Mouse (Mus musculus) midbrain, postnatal 0 days (tissue): ENCODE measurements around the gene S100a6. TPM values are rescaled to one million over a fixed set of nuclear protein-coding genes. Genes with fewer than 3 reads are reported as not detected.

Experiments
- ATAC-seq: fragments of 200-750 bp; cut with Nextera tagmentation; 2 replicates; pipeline ENCODE4 v1.8.0; 2017; ENCODE audit warnings: moderate number of reproducible peaks, mild to moderate bottlenecking, moderate TSS enrichment, moderate library complexity; ENCODE audit not compliant: low FRiP score
- DNase-seq: peaks from one replicate; pipeline ENCODE4 v3.0.0-alpha.2; 2015; ENCODE audit warnings: low spot score
- H3K27ac ChIP-seq: fragments of 300-500 bp; sonication (generic); 2 replicates; pipeline ENCODE4 v1.5.1; 2014; ENCODE audit warnings: low read depth, mild to moderate bottlenecking, low read length, mixed read lengths
- H3K27me3 ChIP-seq: fragments of 300-500 bp; sonication (generic); 2 replicates; pipeline ENCODE4 v1.6.1; 2014; ENCODE audit warnings: low read length, control low read depth, mixed read lengths; ENCODE audit not compliant: insufficient read depth
- H3K36me3 ChIP-seq: fragments of 300-500 bp; sonication (generic); 2 replicates; pipeline ENCODE4 v1.6.1; 2014; ENCODE audit warnings: low read length, control low read depth, mixed read lengths; ENCODE audit not compliant: insufficient read depth
- H3K4me1 ChIP-seq: fragments of 300-500 bp; sonication (generic); 2 replicates; pipeline ENCODE4 v1.6.1; 2014; ENCODE audit warnings: mild to moderate bottlenecking, control low read depth, antibody characterized with exemption, low read length, mixed read lengths; ENCODE audit not compliant: insufficient read depth
- H3K4me2 ChIP-seq: fragments of 300-500 bp; sonication (generic); 2 replicates; pipeline ENCODE4 v1.6.1; 2014; ENCODE audit warnings: low read depth, mild to moderate bottlenecking, low read length, mixed read lengths; ENCODE audit not compliant: poor library complexity, severe bottlenecking
- H3K4me3 ChIP-seq: fragments of 300-500 bp; sonication (generic); 2 replicates; pipeline ENCODE4 v1.5.1; 2014; ENCODE audit warnings: low read depth, mild to moderate bottlenecking, low read length, moderate library complexity
- H3K9ac ChIP-seq: fragments of 300-500 bp; sonication (generic); replicated peaks from 2 replicates; pipeline ENCODE4 v1.6.1; 2014; ENCODE audit warnings: mild to moderate bottlenecking, low read length, moderate library complexity, mixed read lengths; ENCODE audit not compliant: poor library complexity, severe bottlenecking
- H3K9me3 ChIP-seq: fragments of 300-500 bp; sonication (generic); 2 replicates; pipeline ENCODE4 v1.6.1; 2016; ENCODE audit warnings: low read length, control low read depth
- CTCF ChIP-seq: IDR thresholded peaks from 2 replicates; pipeline ENCODE4 v1.5.1; 2016; ENCODE audit warnings: antibody characterized with exemption, mild to moderate bottlenecking
- WGBS: fragments of 180-500 bp; shearing (Covaris S2); extraction: QIAGEN DNeasy Blood & Tissue Kit; methylation state at CpG from one replicate; pipeline ENCODE4 v1.1.7; 2014; 5-methylcytosine and 5-hydroxymethylcytosine counted together
- polyA plus RNA-seq: library from polyadenylated mRNA; unstranded; fragments of >200 nt; fragmentation: Nextera tagmentation; extraction: Ambion mirVana; gene quantifications from 2 replicates; pipeline ENCODE4 v1.2.1, GENCODE M21; 2015
- total RNA-seq: library from RNA; depleted of rRNA; stranded (reverse); fragments of >200 nt; gene quantifications from 2 replicates; pipeline ENCODE4 v1.2.3, GENCODE M21; 2014; rRNA removed

S100a6 gene
- 13.8 and 14.3 TPM in 2 replicates for total RNA-seq
- polyA plus RNA-seq: 42.3 and 50.9 TPM in 2 replicates

DNA sequence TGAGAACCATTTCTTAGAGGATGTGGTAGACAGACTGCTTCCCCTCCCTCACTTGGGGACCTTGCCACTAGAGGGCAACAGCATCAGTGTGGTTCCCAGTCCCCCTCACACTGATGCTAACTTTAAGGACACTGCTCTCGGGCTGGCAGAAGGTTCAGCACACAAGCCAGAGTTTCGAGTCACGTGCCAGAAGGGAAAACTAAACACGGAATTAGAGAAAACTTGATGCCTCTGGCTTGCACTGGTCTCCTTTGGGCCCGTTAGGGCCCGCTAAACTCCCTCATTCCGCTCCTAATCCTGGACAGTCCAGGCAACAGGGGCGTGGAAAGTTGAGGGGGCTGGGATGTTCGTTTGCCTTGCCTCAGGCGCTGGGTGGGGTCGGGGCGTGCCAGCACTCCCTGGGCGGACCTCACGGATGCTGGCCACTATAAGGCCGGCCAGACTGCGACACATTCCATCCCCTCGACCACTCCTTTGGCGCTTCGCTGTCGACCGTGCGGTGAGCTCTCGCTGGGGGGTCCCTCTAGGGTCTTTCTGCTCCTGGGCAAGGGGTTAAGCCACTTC lies at the start of gene S100a6:
Gene S100a6 (plus strand): TSS at position 155 of the 564 bp plus-strand sequence.
- H3K4me3 ChIP-seq: peak within 1 kb of the TSS; percentile 28
- DNase-seq: peak; percentile 68
- H3K4me2 ChIP-seq: peak within 1 kb of the TSS; percentile 57
- no peaks in the 10 kb centered on the region for H3K9me3 ChIP-seq
- 0 out of 2 replicates have a peak, but pooled peaks cover 4% of the 10 kb centered on the region for H3K27me3 ChIP-seq
- ATAC-seq: peak; percentile 45
- peak; percentile 72 for TF ChIP-seq CTCF
- no peak within 1 kb of the TSS for H3K9ac ChIP-seq
- 1% methylated on average over 23 of the region's 23 CpGs for WGBS
- H3K36me3 ChIP-seq: no peaks in the 10 kb centered on the region
- H3K27ac ChIP-seq: no peak within 1 kb of the TSS
- peaks cover 5% of the 10 kb centered on the region; the same call in 1 of the 2 replicates for H3K4me1 ChIP-seq

DNA sequence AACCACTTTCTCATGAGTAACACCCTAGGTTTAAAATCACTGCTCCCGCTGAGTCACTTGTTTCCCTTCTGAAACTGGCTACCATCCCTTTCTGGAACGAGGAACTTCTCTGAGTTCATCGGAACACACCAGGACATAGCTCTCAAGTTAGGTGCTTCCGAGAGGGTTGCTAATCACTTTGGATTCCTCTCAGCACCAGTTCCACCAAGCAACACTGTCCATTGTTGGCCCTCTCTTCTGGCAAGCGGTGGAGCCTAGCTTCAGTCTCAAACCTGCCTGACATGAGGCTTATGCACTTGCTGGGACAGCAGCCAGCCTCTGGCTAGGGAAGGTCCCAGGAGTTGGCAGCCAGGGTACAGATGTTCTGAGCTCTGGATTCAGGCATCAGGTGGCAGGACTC lies 38.0 kb upstream of the S100a6 start:
- Histone ChIP-seq H3K36me3 (no peaks in the 10 kb centered on the region), H3K27me3 (no peaks in the 10 kb centered on the region), H3K9me3 (no peaks in the 10 kb centered on the region), H3K4me3 (no peak overlapping the region), H3K4me1 (no peaks in the 10 kb centered on the region; the same call in 1 of the 2 replicates), H3K9ac (no peak overlapping the region), H3K4me2 (no peak overlapping the region), H3K27ac (no peak overlapping the region)
- 76% methylated on average over 5 of the region's 5 CpGs for WGBS
- TF ChIP-seq CTCF: no peak
- ATAC-seq: no peak
- DNase-seq: no peak

DNA sequence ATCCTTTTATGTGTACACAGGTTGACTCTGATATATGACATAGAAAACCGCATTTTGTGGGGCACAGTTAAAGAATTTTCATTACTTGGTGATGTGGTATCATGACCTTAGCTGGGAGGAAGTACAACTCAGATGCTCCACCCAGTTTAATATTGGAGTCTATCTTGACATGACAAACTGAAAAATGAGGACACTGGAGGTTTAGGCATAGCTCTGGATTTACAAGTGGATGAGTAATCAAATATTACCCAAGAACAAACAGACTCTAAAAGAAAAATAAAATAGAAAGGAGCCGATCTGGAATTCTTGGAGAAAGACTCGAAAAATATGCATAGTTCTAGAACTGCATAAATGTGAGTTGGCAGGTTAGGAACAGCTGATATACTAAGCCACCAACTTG lies 37.4 kb upstream of the S100a6 start:
- no peak for DNase-seq
- Histone ChIP-seq H3K9ac (no peak overlapping the region), H3K4me1 (no peaks in the 10 kb centered on the region; the same call in 1 of the 2 replicates), H3K27ac (no peak overlapping the region), H3K9me3 (no peaks in the 10 kb centered on the region), H3K27me3 (no peaks in the 10 kb centered on the region), H3K4me3 (no peak overlapping the region), H3K36me3 (no peaks in the 10 kb centered on the region), H3K4me2 (no peak overlapping the region)
- 90% methylated on average over 3 of the region's 3 CpGs for WGBS
- no peak for ATAC-seq
- no peak for TF ChIP-seq CTCF

DNA sequence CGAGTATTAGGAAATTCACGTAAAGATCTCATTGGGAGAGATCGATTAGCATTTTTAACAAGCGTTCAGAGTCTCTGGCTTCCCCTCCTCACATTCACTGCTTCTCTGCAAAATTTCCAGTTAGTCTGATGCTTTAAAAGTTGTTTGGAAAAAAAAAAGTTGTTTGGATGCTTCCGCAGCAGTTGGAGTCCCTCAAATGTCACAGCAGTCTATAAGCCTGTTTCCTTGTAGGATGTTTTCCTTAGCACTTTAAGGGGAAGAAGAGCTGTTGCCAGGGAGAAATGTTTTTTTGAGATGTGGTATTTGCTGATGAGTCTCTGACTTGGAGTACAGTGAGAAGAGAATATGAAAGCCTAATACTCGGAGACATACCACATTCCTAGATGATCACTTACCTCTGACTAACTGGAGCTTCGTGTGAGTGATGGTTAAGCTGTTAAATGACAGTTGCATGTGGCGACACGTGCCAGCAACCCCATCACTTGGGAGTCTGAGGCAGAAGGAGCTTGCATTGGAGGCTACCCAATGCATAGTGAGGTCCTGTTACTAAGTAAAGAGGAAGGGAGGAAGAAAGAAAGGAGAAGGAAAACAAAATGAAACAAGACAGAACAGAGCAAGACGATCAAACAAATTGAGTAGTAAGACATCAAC lies 36.2 kb upstream of the S100a6 start:
- WGBS: 64% methylated on average over 10 of the region's 10 CpGs
- Histone ChIP-seq H3K4me1 (no peaks in the 10 kb centered on the region; the same call in 1 of the 2 replicates), H3K4me3 (no peak overlapping the region), H3K9me3 (no peaks in the 10 kb centered on the region), H3K9ac (no peak overlapping the region), H3K36me3 (no peaks in the 10 kb centered on the region), H3K27me3 (no peaks in the 10 kb centered on the region), H3K4me2 (no peak overlapping the region), H3K27ac (no peak overlapping the region)
- ATAC-seq: no peak
- TF ChIP-seq CTCF: no peak
- DNase-seq: no peak

DNA sequence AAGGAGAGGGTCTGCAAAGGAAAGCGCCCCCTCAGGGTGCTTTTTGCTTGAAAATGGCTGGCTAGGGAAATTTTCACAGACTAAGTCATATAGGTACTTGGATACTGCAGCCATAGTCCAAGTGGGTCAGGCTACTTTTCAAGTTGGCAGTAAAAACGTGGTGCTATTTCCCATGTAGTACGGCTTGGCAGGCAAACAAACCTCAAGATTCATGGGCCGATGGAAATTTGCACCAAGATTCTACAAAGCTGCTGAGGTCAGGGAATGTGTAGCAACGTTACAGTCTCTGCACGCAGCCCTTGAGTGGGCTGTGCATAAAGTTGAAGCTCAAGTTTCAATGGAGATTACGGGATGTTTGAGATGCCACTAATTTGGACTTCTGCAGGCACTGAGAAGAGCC lies 33.2 kb upstream of the S100a6 start:
- no peak overlapping the region for H3K4me2 ChIP-seq
- no peak overlapping the region for H3K9ac ChIP-seq
- DNase-seq: no peak
- WGBS: 85% methylated on average over 7 of the region's 7 CpGs
- no peak for ATAC-seq
- no peaks in the 10 kb centered on the region for H3K27me3 ChIP-seq
- no peaks in the 10 kb centered on the region; the same call in 1 of the 2 replicates for H3K4me1 ChIP-seq
- H3K27ac ChIP-seq: no peak overlapping the region
- no peak overlapping the region for H3K4me3 ChIP-seq
- no peaks in the 10 kb centered on the region for H3K36me3 ChIP-seq
- no peak for TF ChIP-seq CTCF
- H3K9me3 ChIP-seq: no peaks in the 10 kb centered on the region

DNA sequence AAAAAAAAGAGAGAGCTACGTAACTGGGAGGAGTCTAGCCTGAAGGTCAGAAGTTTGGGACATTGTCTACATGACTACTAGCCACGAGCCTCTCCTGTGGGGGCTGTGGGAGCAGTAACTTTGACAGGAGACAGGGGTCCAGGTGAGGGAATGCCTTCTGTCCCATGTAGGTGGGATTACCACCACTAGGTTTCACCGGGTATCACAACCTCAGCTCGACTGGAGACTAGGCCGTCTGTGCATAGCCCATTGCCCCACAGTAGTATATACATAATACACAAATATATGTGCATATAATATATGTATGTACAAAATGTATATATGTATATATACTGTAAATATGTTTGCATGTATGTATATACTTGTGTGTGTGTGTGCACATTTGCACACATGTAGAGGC lies 31.5 kb upstream of the S100a6 start:
- ATAC-seq (no peak), DNase-seq (no peak)
- no peaks in the 10 kb centered on the region for H3K27me3 ChIP-seq
- WGBS: 97% methylated on average over 5 of the region's 5 CpGs
- no peak overlapping the region for H3K4me2 ChIP-seq
- no peak overlapping the region for H3K4me3 ChIP-seq
- no peak overlapping the region for H3K9ac ChIP-seq
- no peaks in the 10 kb centered on the region for H3K9me3 ChIP-seq
- no peak for TF ChIP-seq CTCF
- H3K4me1 ChIP-seq: no peaks in the 10 kb centered on the region; the same call in 1 of the 2 replicates
- H3K36me3 ChIP-seq: no peaks in the 10 kb centered on the region
- no peak overlapping the region for H3K27ac ChIP-seq
